Mouse (Mus musculus) small intestine, adult 2 months (tissue): ENCODE measurements around the gene Grm2. TPM values are rescaled to one million over a fixed set of nuclear protein-coding genes. Genes with fewer than 3 reads are reported as not detected.

Experiments
- H3K27ac ChIP-seq: fragments of 200-500 bp; 2 replicates; pipeline ENCODE4 v1.5.1; 2012; ENCODE audit warnings: low read depth, low read length, control low read depth, inconsistent platforms; ENCODE audit not compliant: insufficient read depth
- H3K27me3 ChIP-seq: fragments of 200-500 bp; 2 replicates; pipeline ENCODE4 v1.6.1; 2012; ENCODE audit warnings: mild to moderate bottlenecking, moderate library complexity, low read length, inconsistent platforms; ENCODE audit not compliant: control insufficient read depth, insufficient read depth
- H3K36me3 ChIP-seq: fragments of 200-500 bp; 2 replicates; pipeline ENCODE4 v1.6.1; 2012; ENCODE audit warnings: mild to moderate bottlenecking, low read length, control low read depth, inconsistent platforms; ENCODE audit not compliant: control insufficient read depth, insufficient read depth
- H3K4me1 ChIP-seq: fragments of 200-500 bp; 2 replicates; pipeline ENCODE4 v1.6.1; 2012; ENCODE audit warnings: low read length, inconsistent platforms, mixed read lengths; ENCODE audit not compliant: control insufficient read depth, insufficient read depth, insufficient read length
- H3K4me3 ChIP-seq: fragments of 200-500 bp; 2 replicates; pipeline ENCODE4 v1.5.1; 2012; ENCODE audit warnings: low read depth, mild to moderate bottlenecking, control low read depth, inconsistent platforms, low read length, moderate library complexity
- CTCF ChIP-seq: fragments of 200-500 bp; IDR thresholded peaks from 2 replicates; pipeline ENCODE4 v1.5.1; 2012; ENCODE audit warnings: low read depth, mild to moderate bottlenecking, control low read depth, inconsistent platforms, low read length, moderate library complexity, mixed read lengths; ENCODE audit not compliant: insufficient replicate concordance, insufficient read length; ENCODE audit errors: extremely low read depth
- POLR2A ChIP-seq: fragments of 200-500 bp; IDR thresholded peaks from 2 replicates; pipeline ENCODE4 v1.6.1; 2012; ENCODE audit warnings: low read depth, mild to moderate bottlenecking, control low read depth, inconsistent platforms, low read length, moderate library complexity
- WGBS: fragments of 180-500 bp; shearing (Covaris S2); methylation state at CpG from one replicate; pipeline ENCODE4 v1.1.7; 2018; 5-methylcytosine and 5-hydroxymethylcytosine counted together
- polyA plus RNA-seq: library from polyadenylated mRNA; depleted of rRNA; stranded (reverse); fragments of >200 nt; gene quantifications from 2 replicates; pipeline ENCODE4 v1.2.3, GENCODE M21; 2012

Gene Grm2
- polyA plus RNA-seq, 1 experiment: 0.14 TPM

DNA sequence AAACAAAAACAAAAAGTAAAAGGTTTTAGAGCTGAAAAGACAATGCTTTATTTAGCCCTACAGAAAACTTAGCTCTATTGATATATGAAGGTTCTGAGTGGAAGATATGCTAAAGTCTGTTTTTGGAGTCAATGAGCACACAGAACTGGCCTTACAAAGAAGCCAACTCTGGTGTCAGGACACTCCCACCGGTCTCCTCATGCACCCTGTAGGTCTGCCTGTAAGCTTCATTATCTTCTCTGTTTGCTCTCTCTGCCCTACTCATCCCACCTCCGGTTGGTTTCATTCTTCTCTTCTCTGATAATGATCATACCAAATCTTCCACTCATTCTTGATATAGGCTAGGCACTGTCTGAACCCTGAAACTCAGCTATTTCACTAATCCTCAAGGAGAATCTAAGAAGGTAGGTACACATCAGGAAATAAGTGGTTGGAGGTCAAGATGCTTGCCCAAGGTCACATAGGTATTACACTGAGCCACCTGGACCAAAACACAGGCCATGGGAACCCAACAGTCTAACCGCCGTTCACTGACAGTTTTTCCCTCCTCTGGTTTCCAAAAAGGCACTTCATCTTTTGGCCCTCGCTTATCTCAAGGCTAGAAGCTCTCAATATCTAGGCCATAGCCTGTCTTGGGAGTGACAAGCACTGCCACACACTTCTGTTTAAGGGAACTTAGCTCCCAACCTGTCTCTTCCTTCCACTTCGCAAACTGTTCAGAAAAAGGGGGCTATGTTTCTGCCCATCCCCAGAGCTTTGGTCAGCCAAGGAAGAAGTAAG lies 28.4 kb upstream of the Grm2 start:
- WGBS: 65% methylated on average over 6 of the region's 6 CpGs
- H3K36me3 ChIP-seq: peaks cover 20% of the 10 kb centered on the region; the same call in 1 of the 2 replicates
- peak overlapping the region; percentile 88 for H3K4me3 ChIP-seq
- H3K4me1 ChIP-seq: no peaks in the 10 kb centered on the region; the same call in 1 of the 2 replicates
- H3K27me3 ChIP-seq: no peaks in the 10 kb centered on the region
- peak overlapping the region; percentile 42; the same call in 1 of the 2 replicates for H3K27ac ChIP-seq
- TF ChIP-seq CTCF (no peak), POLR2A (no peak)

DNA sequence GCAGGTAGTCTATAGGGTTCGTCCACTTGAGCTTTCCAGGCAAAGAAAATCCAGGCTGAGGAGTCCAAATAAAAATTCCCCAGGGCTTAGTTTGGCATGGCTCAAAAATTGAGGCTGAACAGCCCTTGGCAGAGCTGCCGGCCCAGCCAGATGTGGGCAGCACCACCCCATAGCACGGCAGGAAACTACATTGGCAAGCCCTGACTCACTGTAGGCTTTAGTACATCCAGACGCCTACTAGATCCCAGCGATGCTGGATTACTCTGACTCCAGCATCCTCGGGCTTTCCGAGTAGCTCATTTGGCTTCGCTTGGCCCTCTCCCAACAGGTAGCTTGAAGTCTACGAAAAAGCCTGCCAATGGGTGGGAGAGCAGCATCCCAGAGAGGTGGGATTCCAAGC lies 25.1 kb upstream of the Grm2 start:
- Histone ChIP-seq H3K27ac (no peak overlapping the region), H3K27me3 (no peaks in the 10 kb centered on the region), H3K4me3 (no peak overlapping the region), H3K36me3 (peaks cover 28% of the 10 kb centered on the region; the same call in 1 of the 2 replicates), H3K4me1 (no peaks in the 10 kb centered on the region; the same call in 1 of the 2 replicates)
- no peak for TF ChIP-seq CTCF
- TF ChIP-seq POLR2A: no peak
- 90% methylated on average over 9 of the region's 9 CpGs for WGBS

DNA sequence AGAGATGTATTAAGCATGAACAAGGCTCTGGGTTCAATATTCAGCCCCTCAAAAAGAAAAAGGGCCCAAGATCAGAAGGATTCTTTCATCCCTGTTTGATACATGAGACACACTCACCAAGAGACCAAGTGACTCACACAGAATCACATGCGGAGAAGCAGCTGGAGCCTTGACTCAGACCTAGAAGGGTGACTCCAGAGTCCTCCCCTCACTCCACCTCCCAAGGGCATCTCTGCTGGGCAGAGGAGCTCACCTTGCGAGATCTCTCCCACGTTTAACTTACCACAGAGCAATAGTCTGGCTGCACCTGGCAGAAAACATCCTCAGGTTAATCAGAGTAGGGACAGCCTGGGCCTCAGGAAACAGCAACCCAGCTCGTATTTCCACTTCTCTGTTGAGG lies 22.4 kb upstream of the Grm2 start:
- Histone ChIP-seq H3K4me1 (no peaks in the 10 kb centered on the region), H3K27ac (no peak overlapping the region), H3K27me3 (no peaks in the 10 kb centered on the region), H3K4me3 (no peak overlapping the region), H3K36me3 (peaks cover 32% of the 10 kb centered on the region; the same call in 1 of the 2 replicates)
- 73% methylated on average over 4 of the region's 4 CpGs for WGBS
- TF ChIP-seq CTCF (no peak), POLR2A (no peak)

DNA sequence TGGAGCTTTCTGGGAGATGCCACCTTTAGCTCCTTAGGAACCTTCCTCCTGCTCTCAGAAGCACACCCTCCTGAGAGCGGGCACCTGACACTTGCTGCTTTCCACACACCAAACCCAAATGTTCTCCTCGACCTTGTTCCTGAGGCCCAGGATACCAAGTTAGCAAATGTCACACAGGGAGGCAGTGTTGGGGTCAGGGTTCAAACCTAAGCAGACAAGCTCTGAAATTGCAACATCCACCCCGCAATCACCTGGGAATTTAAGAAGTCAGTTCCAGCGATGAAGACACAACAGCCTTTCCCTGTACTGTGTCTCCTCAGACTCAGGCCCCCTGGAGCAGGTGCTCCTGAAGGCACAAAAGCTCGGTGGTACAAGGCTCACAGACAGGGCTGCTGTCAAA lies 21.8 kb upstream of the Grm2 start:
- no peak for TF ChIP-seq POLR2A
- TF ChIP-seq CTCF: no peak
- H3K4me1 ChIP-seq: no peaks in the 10 kb centered on the region
- no peak overlapping the region for H3K4me3 ChIP-seq
- H3K27ac ChIP-seq: no peak overlapping the region
- H3K27me3 ChIP-seq: no peaks in the 10 kb centered on the region
- WGBS: 71% methylated on average over 5 of the region's 5 CpGs
- H3K36me3 ChIP-seq: peaks cover 34% of the 10 kb centered on the region; the same call in 1 of the 2 replicates

DNA sequence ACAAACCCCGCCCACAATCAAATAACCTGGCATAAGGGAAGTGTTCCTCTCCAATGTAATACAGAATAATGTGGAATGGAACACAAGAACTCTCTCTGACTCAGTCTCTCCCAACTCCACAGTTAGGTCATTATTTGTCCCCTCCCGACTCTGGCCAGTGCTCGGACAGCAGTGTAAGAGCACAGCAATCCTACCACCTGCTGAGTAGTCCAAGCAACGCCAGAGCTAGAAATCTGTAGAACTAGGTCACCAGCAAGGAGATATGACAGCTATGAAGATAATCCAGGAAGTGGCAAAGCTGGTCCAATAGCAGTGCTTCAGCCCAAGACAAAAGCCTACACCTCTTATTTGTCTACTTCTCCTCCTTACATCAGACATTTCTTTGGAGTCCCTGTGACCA lies 20.7 kb upstream of the Grm2 start:
- Histone ChIP-seq H3K4me1 (no peaks in the 10 kb centered on the region), H3K36me3 (peaks cover 32% of the 10 kb centered on the region; the same call in 1 of the 2 replicates), H3K4me3 (no peak overlapping the region), H3K27ac (no peak overlapping the region), H3K27me3 (no peaks in the 10 kb centered on the region)
- 70% methylated on average over 4 of the region's 4 CpGs for WGBS
- TF ChIP-seq POLR2A: no peak
- no peak for TF ChIP-seq CTCF

DNA sequence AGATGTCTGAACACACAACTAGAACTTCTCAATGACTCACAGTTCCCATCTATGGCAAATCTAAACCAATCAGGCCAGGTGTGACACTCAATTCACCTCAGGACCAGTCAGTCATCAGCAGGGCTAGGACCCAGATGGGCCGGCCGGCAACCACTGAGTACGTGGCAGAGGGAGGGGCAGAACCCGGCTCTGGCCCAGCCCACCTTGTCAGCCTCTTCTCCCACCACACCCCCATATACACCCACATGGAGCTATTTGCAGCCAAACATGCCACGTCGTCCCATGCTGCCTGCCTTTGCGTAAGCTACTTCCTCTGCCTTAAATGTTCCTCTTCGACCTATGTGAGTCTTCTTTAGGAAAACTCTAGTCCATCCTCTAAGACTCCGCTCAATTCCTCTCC lies 20.1 kb upstream of the Grm2 start:
- Histone ChIP-seq H3K36me3 (peaks cover 31% of the 10 kb centered on the region; the same call in 1 of the 2 replicates), H3K27ac (no peak overlapping the region), H3K4me1 (no peaks in the 10 kb centered on the region), H3K27me3 (no peaks in the 10 kb centered on the region), H3K4me3 (no peak overlapping the region)
- no peak for TF ChIP-seq POLR2A
- TF ChIP-seq CTCF: no peak
- 84% methylated on average over 9 of the region's 9 CpGs for WGBS

DNA sequence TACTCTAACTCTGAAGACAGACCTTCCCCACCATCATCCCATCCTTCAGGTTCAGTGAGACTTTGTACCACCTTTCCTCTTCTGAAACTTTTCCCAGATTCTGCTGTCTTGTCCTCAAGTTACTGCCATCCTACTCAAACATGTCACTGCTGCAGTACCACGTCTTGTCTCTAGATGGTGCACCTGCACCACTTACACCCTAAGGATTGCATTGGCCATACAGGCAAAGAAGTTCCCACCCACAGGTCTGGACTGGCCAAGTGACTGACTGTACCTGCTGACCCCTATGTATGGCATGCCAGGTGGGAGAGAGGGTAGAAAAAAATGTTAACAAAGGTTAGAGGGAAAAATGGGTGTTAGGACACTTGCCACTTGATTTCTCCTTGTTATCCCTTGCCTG lies 19.6 kb upstream of the Grm2 start:
- no peaks in the 10 kb centered on the region for H3K27me3 ChIP-seq
- peak; percentile 68; the same call in 1 of the 2 replicates for TF ChIP-seq CTCF
- TF ChIP-seq POLR2A: no peak
- no peak overlapping the region for H3K4me3 ChIP-seq
- no peak overlapping the region for H3K27ac ChIP-seq
- H3K36me3 ChIP-seq: peaks cover 31% of the 10 kb centered on the region; the same call in 1 of the 2 replicates
- 0% methylated on average over 1 of the region's 1 CpGs for WGBS
- H3K4me1 ChIP-seq: no peaks in the 10 kb centered on the region
